Mouse (Mus musculus): ENCODE data around the gene Olfr1414.
"Not testable (repeated sequence)": the region's sequence is repeated elsewhere in the genome, so short reads cannot be mapped to it uniquely, and the experiment has no call there.

The Olfr1414 gene

GRCm38 (mm10) chr1:92518561-92518960 is at the start of gene Olfr1414:
TSS of gene Olfr1414 (minus strand) at chr1:92518661.
- no peak for DNase-seq

- no peak for DNase-seq
These were observed 27.5 kb upstream of the Olfr1414 start for GRCm38 (mm10) chr1:92545929-92546328.

GRCm38 (mm10) chr1:92539071-92539470 is 20.6 kb upstream of the Olfr1414 start:
- no peak for DNase-seq

GRCm38 (mm10) chr1:92536972-92537371 is 18.5 kb upstream of the Olfr1414 start:
- no peak for DNase-seq

GRCm38 (mm10) chr1:92523764-92524163 is 5.3 kb upstream of the Olfr1414 start:
- no peak for DNase-seq

GRCm38 (mm10) chr1:92521376-92521775 is 2.9 kb upstream of the Olfr1414 start:
- peak; percentile 70 for DNase-seq

GRCm38 (mm10) chr1:92519046-92519445 is 585 bp upstream of the Olfr1414 start:
- no peak for DNase-seq

GRCm38 (mm10) chr1:92515390-92515789 is 3.1 kb downstream of the Olfr1414 start:
- DNase-seq, result no peak

DNA sequence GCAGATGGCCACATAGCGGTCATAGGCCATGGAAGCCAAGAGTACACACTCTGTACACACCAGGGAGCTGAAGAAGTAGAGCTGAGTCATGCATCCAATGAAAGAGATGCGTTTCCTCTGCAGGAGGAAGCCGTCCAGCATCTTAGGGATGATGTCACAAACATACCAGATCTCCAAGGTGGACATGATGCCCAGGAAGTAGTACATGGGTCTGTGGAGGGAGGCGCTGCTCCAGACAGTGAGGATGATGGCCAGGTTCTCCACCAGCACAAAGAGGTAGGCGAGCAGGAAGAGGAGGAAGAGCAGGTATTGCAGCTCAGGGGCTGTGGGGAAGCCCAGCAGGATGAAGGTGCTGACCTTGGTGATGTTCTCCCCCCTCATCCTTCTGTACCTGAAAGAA is 6.8 kb downstream of the Olfr1414 start:
- DNase-seq, result not testable (repeated sequence)

GRCm38 (mm10) chr1:92496001-92496400 is 22.5 kb downstream of the Olfr1414 start, which contains the start of gene Olfr1415:
TSS of gene Olfr1415 (minus strand) at chr1:92496101.
- DNase-seq, result no peak

DNA sequence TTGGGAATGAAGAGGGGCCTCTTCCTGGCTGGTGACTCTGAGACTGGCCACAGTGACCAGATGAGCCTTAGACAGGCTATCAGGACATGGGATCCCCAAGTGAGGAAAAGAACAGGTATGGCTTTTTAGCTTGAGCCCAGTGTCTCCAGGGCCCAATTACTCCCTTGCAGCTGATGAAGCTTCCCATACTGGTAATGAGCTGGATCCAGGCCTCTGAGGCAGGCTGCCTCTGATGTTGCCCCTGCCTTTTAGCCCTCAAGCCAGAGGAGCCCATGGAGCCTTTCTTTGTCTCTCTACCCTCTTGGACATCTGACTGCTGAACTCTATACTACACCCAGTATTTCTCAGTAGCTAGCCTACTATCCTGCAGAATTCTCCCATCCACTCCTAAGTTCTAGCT is 33.4 kb downstream of the Olfr1414 start, which contains the start of gene Olfr1416:
Olfr1416 (minus strand) TSS at position 101 of the 400 bp plus-strand sequence.
- no peak for DNase-seq

DNA sequence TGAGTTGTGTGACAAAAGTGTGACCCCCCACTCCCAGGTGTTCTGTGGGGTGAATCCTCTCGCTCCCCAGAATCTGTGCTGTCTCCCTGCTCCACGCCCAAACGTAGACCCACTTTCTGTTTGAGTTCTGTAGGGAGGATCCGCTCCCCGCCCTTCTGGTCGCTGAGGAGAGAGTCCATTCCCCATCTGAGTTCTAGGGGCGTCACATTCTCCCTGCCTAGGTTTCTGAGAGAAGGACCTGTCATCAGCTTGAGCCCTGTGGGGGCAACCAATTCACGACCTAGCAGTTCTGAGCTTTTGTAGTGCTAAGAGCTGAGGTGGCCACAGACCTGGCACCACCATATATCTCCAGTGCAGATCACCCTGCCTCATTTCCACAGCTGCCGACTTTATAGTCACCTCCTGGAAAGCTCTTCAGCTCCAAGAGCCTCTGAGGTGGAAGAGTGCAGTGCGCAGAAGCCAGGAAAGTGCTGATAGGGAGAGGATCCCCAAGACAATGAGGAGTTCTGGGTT is 44.3 kb downstream of the Olfr1414 start:
- no peak for DNase-seq

- DNase-seq, result peak; percentile 93
These were observed 45.1 kb downstream of the Olfr1414 start, which contains the start of gene Ndufa10 for GRCm38 (mm10) chr1:92473165-92474041. TSS of gene Ndufa10 (minus strand) at chr1:92473860.

DNA sequence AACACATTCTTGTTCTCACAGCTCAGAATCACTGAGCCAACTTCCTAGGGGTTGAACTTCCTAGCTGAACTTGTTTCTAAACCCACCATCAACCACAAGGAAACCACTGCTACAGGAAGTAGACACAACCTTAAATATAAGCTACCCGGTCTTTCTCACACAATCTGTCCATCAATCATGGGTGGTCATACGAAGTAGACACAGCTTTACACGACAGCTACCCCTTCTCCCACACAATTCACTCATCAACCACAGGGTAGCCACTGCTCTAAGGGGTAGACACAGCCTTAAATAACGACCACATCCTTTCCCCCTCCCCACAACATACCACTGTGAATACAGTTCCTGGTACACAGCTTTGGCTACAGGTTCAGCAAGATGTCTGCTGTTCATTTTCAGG is 49.6 kb downstream of the Olfr1414 start:
- DNase-seq, result no peak

DNA sequence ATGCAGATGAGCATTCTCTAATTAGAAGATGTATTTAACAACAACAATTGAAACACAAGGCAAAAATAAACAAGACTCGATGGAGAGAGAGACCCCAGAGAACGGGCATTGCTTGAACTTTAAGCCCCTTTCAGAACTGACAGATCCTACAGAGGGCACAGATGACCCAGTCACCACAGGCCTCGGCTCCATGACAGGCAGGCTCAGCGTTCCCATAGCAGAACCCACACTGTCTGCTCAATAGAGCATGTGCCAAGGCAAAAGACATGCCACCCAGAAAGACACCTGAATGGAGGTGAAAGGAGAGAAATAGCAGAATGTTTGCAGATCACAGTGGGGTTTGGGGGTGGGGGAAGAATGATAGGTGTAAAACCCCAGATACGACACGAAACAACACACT is 60.0 kb downstream of the Olfr1414 start:
- DNase-seq, result no peak

DNA sequence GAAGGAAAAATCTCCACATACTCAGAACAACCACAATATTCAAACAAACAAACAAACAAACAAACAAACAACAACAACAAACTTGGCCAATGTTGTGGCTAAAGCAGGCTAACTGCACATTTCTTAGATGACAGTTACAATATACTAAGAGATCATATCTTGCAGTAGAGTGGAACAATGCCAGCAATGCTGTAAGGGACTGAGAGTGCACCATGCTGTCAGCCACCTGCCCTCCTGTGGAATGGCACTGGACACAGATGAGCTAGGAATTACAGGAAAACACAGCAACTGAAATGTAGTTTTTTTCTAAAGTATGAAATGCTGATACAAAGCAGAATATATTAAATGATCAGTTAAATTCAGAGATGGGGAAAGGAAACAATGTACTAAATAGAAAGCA is 60.7 kb downstream of the Olfr1414 start:
- no peak for DNase-seq

All from embryo, embryonic 11 days (tissue).